Mouse (Mus musculus): Measurements from ENCODE around the gene Inhbb. TPM values are rescaled to one million over a fixed set of nuclear protein-coding genes. Genes with fewer than 3 reads are reported as not detected.
A peak's percentile ranks its signal among the peaks of the same experiment; 100 is the strongest.

Inhbb gene
- total RNA-seq (2021) = 1 to 10 TPM; 2.2 to 2.8 TPM
- long read RNA-seq, experiment 1, full-length matches to known transcripts = 4 of 4 reads
- long read RNA-seq, experiment 1, partial matches to known transcripts = 0 of 4 reads
- long read RNA-seq, experiment 1, other reads (novel, unspliced or antisense) = 0 of 4 reads
- long read RNA-seq, experiment 2 = 0 reads

DNA sequence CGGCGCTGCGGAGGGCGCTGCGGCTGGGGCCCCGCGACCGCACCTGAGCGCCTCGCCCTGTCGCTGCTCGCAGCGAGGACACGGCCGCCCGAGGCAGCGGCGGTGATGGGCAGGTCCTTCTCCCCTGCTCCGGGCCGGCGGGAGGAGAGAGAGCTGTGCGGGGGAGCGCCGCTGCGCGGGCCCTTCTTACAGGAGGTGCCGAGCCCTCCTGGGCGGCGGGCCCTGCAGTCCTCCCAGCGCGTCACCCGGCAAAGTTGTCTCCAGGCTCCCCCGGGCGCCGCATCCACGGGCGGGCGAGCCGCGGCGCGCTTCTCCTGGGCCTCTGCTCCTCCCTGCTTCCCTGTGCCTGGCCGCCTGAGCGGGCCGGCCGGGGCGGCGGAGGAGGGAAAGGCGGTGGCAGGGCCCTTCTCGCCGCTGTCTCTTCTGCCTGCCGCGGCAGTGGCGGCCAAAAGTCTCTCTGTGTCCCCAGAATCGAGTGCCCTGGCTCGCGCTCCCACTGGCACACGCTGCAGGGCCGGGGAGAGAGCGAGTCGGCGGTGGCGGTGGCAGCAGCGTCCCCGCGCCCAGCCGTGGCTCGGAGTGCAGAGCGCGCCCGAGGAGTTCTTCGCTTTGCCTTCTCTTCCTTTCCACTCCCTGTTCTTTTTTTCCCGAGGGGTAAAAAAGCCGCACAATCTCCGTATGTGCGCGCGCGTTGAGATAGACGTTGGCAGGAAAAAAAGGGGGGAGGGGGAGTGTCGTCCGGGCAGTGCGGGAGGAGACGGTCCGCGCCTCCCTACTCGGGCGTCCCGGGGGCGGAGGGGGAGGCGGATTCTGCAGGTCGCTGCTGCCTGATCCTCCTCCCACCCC, at the start of gene Inhbb:
Gene Inhbb (minus strand): TSS at position 673 of the 846 bp plus-strand sequence.
- DNase-seq = peak; percentile 58 to 64

DNA sequence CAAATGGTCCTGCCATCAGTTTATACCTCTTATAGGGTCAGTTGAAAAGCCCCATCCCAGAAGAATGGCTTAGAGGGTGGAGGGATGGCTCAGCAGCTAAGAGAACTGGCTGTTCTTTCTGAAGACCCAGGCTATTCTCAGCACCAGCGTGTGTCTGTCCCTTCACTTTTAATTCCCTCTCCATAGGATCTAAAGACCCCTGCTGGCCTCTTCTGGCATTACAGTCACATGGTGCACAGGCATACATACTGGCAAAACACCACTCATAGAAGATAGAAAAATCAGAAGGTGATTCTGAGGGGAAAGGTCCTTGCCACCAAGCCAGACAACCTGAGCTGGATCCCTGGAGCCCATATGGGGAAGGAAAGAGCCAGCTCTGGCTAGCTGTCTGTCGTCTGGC, 41.3 kb upstream of the Inhbb start:
- DNase-seq = peak; percentile 66 to 69

DNA sequence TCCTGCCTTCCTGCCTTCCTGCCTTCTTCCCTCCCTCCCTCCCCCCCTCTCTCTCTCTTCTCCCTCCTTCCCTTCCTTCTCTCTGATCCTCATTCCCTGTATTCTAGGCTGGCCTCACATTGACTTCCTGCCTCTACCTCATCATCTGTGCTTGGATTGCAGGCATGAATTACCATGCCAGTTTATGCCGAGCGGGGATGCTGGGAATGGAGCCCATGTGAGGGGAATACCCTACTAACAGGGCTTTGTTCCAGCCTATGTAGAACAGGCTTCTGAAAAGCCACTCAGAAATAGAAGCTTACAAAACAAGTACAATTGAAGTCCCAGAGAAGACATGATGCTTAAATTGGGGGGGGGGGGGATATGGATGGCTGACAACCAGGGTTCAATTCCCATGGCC, 38.0 kb upstream of the Inhbb start:
- DNase-seq = no peak

- DNase-seq = peak; percentile 71 to 76
Measured at GRCm38 (mm10) chr1:119457993-119458605, 36.1 kb upstream of the Inhbb start.

DNA sequence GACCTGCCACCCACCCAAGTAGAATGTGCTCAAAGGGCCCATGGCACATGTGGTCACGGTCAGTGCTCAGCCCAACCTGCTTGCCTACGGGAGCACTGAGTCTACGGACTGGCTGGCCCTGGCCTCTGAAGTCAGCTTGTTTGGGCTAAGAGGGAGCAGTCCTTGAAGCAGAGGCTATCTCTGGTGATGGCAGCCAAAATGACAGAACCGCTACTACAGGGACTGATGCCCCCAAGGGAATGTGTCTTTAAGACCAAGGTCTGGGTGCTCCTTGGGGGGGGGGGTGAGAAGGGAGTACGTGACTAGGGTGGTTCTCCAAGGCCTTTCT, 35.4 kb upstream of the Inhbb start:
- peak; percentile 39 to 41 for DNase-seq

GRCm38 (mm10) chr1:119456671-119457527, 34.9 kb upstream of the Inhbb start:
- no peak for DNase-seq

DNA sequence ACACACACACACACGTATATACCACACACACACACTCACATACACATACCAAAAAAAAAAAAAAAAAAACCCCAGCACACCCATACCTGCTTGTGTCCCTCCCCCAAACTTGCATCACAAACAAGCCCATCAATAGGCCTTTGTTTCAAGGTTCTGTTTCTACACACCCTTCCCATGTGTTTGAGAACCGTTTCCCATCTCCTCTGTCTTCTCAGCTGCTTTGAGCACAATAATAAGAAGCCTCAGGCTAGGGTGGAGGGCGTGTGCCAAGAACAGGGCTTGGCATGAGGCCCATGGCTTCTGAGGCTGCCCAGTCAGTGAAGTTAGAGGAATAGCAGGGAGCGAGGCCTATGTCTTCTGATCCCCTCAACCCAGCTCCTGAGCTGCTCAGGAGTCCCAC, 31.7 kb upstream of the Inhbb start:
- DNase-seq = peak; percentile 34 to 45

DNA sequence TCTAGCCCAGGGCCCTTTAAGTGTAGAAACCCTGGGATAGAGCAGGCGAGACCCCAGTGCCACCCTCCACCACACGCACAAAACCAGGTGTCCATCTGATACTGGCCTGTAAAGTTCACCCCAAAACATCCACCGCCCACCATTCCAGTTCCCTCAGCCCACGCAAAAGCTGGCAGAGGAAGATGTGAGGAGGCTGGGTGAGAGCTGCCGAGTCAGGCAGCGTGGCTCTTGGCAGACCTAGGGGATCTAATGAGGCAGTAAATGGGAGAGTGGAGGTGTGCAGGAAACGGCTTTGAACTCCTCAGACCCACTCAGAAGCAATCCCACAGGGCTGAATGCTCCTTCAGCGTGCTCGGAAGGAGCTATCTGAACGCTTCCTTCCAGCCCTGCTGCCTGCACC, 29.4 kb upstream of the Inhbb start:
- DNase-seq = no peak

- no peak for DNase-seq
Measured at GRCm38 (mm10) chr1:119450651-119451345, 28.8 kb upstream of the Inhbb start.

DNA sequence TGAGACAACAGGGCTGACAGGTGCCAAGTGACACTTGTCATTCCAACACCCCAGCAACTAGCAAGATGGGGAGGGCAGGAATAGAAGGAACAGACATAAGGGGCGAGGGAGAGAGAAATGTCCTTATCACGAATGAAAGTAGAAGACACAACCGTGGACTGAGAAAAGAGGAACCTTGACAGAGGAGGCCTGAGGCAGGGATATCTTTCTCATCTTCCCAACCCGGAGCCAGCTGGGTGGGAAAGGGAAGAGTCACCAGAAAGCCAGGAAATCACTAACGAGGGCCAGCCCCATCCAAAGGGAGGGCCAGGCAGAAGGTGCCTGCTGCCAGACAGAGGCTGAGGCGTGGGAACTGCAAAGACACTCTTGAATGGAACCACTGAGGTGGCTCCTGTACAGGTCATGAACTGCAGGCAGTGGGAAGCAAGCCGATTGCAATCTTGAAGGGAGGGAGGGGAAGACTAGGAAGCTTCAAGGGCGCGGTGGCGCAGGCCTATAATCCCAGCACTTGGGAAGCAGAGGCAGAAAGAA, 24.8 kb upstream of the Inhbb start:
- DNase-seq = no peak

DNA sequence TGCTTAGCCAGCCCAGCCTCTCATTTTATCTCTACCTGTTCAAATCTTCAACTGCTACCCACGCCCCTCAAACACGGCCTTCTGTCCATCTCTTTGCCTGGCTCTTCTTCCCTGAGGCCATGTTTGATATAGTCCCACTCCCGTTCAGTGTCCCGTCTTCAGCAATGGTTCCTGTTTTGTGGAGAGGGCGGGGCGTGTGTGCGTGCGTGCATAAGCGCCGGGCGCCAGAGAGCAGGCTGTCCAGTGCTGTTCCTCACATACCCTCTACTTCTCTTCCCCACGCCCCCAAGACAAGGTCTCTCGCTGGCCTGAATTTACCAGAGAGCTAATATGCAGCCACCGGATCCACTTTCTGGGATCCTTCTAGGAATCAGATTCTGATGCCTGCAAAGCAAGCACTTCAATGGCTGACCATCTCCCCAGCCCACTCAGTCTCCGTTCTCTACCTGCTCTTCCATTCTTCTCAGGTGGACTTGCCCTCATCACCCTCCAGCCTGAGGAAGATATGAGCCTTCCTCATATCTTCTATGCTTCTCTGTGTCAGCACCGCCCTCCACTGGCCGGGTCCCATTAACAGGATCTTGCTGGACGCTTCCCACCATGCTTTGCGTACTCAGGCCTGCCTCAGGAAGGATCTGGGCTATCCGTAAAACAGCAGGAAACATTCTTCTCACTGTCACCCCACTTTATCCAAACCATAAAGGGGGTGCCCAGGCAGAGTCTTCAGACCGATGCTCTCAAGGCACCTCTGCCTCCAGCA, 21.7 kb upstream of the Inhbb start:
- peak in 1 of 2 experiments; percentile 20 for DNase-seq

DNA sequence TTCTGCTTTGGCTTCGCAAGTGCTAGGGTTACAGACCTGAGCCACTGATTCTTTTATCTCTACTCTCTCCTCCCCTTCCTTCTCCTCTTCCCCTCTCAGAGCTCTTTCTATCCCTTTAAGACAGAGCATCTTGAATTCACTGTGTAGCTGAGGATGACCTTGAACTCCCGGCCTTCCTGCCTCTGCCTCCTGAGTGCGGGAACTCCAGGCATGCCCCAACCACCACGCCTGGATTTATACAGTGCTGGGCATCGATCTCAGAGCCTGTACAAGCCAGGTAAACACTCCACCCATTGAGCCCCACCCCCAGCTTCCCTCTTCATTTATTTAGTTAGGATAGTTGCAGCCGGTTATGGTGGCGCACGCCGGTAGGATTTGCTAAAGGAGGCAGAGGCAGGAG, 20.9 kb upstream of the Inhbb start:
- DNase-seq = no peak

DNA sequence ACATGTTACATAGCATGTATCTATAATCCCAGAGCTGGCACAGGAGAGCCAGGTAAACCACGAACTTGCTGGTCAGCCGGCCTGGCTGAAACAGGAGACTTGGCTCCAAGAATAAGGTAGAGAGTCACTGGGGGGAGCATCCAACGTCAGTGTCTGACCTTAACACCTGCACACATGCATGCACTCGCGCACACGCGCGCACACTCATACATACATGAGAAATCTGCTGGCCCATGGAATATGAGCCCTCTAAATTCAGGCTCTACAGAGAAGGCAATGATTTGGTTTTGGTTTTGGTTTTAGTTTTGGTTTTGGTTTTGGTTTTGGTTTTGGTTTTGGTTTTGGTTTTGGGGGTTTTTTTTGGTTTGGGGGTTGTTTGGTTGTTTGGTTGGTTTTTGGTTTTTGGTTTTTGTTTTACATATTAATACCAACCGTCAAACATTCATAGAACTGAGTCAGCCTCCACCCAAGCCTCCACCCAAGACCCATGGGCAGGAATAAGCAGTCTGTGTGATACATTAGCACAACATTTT, 16.1 kb upstream of the Inhbb start:
- DNase-seq = no peak

DNA sequence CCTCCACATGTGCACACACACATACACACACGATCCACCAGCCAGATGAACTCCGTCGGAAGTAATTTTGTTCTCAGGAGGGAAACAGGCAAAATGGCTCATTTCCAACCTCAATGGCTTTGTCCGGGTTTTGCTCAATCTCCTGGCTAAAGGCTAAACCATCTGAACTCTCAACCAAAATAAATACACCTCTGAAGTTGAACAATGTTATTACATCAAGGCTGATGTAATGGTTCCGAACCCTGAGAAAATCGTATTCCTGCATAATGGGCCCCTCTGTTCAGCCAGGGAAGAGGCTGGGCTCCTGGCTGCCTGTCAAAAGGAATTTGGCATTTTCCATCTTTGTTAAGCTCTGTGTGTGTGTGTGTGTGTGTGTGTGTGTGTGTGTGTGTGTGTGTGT, 15.4 kb upstream of the Inhbb start:
- no peak for DNase-seq

DNA sequence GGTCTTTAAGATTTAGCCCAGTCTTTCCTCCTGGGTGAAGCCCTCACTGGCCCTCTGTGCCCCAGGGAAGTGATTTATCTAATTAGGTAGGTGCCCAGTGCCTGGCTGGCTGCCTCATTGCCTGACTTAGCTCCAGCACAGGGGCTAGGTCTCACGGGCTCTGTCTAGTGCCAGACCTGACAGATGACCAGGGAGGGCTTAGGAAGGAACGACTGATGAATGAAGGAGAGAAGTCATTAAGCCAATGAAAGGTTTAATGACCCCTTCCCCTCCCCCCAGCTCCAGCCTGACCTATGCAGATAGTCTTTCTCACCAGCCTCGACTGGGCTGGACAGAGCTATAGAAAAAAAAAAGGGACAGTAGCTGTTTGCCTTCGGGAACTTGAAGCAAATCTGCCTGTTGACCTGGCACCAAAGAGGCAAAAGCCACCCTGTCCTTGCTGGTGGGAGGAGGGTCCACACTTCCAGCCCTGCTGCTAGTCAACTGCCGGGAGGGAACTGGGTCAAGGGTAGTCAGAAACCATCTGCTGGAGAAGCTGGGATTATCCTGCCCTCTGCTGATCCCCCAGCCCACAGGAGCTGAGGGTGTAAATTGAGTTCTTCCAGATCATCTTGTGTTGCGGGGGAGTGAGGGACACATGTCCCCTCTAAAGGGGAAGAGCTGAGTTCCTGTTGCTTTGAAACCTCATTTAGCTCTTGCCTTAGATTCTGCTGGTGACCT, 2.3 kb upstream of the Inhbb start:
- no peak for DNase-seq

DNA sequence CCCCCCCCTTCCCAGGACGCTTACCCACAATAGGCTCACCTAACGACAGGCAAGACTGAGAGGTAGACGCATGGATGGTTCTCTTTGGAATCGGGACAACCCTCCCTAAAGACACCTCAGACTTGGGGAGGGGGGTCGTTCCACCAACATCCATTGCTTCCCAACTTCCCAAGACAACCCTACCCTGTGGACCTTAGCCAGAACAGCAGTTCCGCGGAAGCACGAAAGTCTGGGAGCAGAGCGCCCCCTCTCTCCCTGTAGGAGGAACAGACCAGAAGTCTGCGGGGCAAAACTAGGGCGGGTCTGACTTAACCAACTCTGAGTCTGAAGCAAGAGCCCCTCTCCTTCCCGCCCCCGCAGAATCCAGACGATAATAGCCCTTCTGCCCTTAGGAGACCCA, 1.5 kb upstream of the Inhbb start:
- DNase-seq = peak; percentile 66 to 76

GRCm38 (mm10) chr1:119422460-119423015, 490 bp upstream of the Inhbb start:
- DNase-seq = peak; percentile 20 to 40

GRCm38 (mm10) chr1:119420984-119421575, 968 bp downstream of the Inhbb start:
- DNase-seq = peak; percentile 59 to 60
